Mouse (Mus musculus) heart, embryonic 11.5 days (tissue): ENCODE measurements around the gene Kdm2a. TPM values are rescaled to one million over a fixed set of nuclear protein-coding genes. Genes with fewer than 3 reads are reported as not detected.
A peak's percentile ranks its signal among the peaks of the same experiment; 100 is the strongest.

Source experiments
- ATAC-seq: fragments of 200-750 bp; cut with Nextera tagmentation; replicated peaks from 2 replicates; pipeline ENCODE4 v1.8.0; 2017; ENCODE audit warnings: moderate library complexity; ENCODE audit not compliant: insufficient number of reproducible peaks, low FRiP score, low TSS enrichment
- H3K27ac ChIP-seq: fragments of 300-500 bp; sonication (generic); 2 replicates; pipeline ENCODE4 v1.5.1; 2014; ENCODE audit warnings: mild to moderate bottlenecking, low read depth, low read length
- H3K27me3 ChIP-seq: fragments of 300-500 bp; sonication (generic); 2 replicates; pipeline ENCODE4 v1.6.1; 2014; ENCODE audit warnings: mild to moderate bottlenecking, low read length, mixed read lengths; ENCODE audit not compliant: control insufficient read depth, insufficient read depth
- H3K36me3 ChIP-seq: fragments of 300-500 bp; sonication (generic); 2 replicates; pipeline ENCODE4 v1.6.1; 2014; ENCODE audit warnings: mild to moderate bottlenecking, low read length, moderate library complexity, mixed read lengths; ENCODE audit not compliant: control insufficient read depth, insufficient read depth
- H3K4me1 ChIP-seq: fragments of 300-500 bp; sonication (generic); 2 replicates; pipeline ENCODE4 v1.6.1; 2014; ENCODE audit warnings: low read length; ENCODE audit not compliant: control insufficient read depth, insufficient read depth
- H3K4me2 ChIP-seq: fragments of 300-500 bp; sonication (generic); 2 replicates; pipeline ENCODE4 v1.6.1; 2014; ENCODE audit warnings: mild to moderate bottlenecking, moderate library complexity
- H3K4me3 ChIP-seq: fragments of 300-500 bp; sonication (generic); 2 replicates; pipeline ENCODE4 v1.5.1; 2014; ENCODE audit warnings: low read depth, low read length
- H3K9ac ChIP-seq: fragments of 300-500 bp; sonication (generic); 2 replicates; pipeline ENCODE4 v1.6.1; 2014; ENCODE audit warnings: mild to moderate bottlenecking, low read depth, low read length, moderate library complexity
- H3K9me3 ChIP-seq: fragments of 300-500 bp; sonication (generic); replicated peaks from 2 replicates; pipeline ENCODE4 v1.6.1; 2016; ENCODE audit warnings: low read length; ENCODE audit not compliant: control insufficient read depth
- WGBS: fragments of 180-500 bp; shearing (Covaris S2); extraction: QIAGEN DNeasy Blood & Tissue Kit; methylation state at CpG from one replicate; pipeline ENCODE4 v1.1.7; 2014; ENCODE audit not compliant: insufficient replicate concordance; 5-methylcytosine and 5-hydroxymethylcytosine counted together
- polyA plus RNA-seq: library from polyadenylated mRNA; unstranded; fragments of >200 nt; fragmentation: Nextera tagmentation; extraction: Ambion mirVana; gene quantifications from 2 replicates; pipeline ENCODE4 v1.2.1, GENCODE M21; 2014

The Kdm2a gene
- polyA plus RNA-seq, 1 experiment from 2014 or later, result 44.9 TPM

DNA sequence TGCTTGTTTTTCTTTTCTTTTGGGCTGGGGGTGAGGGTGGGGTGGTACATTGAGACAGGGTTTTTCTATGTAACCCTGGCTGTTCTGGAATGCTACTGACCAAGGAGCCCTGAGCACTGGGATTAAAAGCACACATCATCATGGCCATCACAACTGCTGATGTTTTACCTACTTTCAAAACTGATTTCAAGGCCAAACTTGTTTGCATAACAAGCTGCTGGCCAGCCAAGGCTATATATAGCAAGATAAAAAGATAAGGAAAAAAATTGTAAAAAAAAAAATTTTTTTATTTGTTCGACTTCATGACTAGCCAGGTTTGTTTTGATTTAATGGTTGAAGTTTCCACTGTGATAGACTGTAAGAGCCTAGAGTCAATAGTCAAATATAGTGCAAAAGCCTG lies 27.8 kb downstream of the Kdm2a start:
- H3K4me2 ChIP-seq, result no peak overlapping the region
- H3K4me3 ChIP-seq, result no peak overlapping the region
- WGBS, result 80% methylated on average over 1 of the region's 1 CpGs
- no peaks in the 10 kb centered on the region for H3K9me3 ChIP-seq
- ATAC-seq, result no peak
- H3K36me3 ChIP-seq, result peaks cover 2% of the 10 kb centered on the region; the same call in 1 of the 2 replicates
- H3K9ac ChIP-seq, result no peak overlapping the region
- H3K27me3 ChIP-seq, result no peaks in the 10 kb centered on the region
- H3K27ac ChIP-seq, result no peak overlapping the region
- H3K4me1 ChIP-seq, result no peaks in the 10 kb centered on the region

DNA sequence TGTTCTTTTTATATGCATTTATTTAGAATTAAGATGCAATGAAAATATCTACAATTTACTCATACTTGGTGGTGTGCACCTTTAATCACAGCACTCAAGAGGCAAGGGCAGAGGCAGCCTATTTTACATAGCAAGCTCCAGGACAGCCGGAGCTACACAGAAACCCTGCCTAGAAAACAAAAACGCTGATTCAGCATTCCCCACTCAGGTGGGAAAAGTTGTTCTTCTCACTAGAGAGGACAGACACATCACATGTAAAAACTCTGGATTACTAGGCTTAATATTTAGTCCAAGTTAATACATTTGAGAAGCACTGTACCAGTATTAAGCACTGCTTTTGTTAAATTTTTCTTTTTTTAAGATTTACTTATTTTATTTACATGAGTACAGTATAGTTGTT lies 48.6 kb downstream of the Kdm2a start:
- Histone ChIP-seq H3K27ac (no peak overlapping the region), H3K27me3 (no peaks in the 10 kb centered on the region), H3K4me3 (no peak overlapping the region), H3K9ac (no peak overlapping the region), H3K4me2 (no peak overlapping the region), H3K36me3 (peaks cover 24% of the 10 kb centered on the region), H3K4me1 (no peaks in the 10 kb centered on the region), H3K9me3 (no peaks in the 10 kb centered on the region)
- WGBS, result 84% methylated on average over 2 of the region's 2 CpGs
- ATAC-seq, result no peak

DNA sequence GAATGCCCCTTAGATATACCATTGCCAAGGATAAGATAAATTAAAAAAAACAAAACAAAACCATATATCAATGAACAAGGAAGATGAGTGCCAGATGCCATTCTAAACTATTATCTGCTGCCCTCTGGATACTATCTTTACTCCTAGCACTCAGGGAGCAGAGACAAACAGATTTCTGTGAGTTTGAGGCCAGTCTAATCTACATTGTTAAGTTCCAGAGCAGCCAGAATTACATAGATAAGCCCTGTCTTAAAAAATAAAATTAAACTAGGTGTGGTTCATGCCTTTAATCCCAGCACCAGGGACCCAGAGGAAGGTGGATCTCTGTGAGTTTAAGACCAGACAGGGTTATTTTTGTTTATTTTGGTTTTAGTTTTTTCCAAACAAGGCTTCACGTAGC lies 51.6 kb downstream of the Kdm2a start:
- 80% methylated on average over 1 of the region's 1 CpGs for WGBS
- Histone ChIP-seq H3K27ac (no peak overlapping the region), H3K4me3 (no peak overlapping the region), H3K9ac (no peak overlapping the region), H3K36me3 (peaks cover 31% of the 10 kb centered on the region), H3K4me1 (no peaks in the 10 kb centered on the region), H3K27me3 (no peaks in the 10 kb centered on the region), H3K4me2 (no peak overlapping the region), H3K9me3 (no peaks in the 10 kb centered on the region)
- ATAC-seq, result no peak

DNA sequence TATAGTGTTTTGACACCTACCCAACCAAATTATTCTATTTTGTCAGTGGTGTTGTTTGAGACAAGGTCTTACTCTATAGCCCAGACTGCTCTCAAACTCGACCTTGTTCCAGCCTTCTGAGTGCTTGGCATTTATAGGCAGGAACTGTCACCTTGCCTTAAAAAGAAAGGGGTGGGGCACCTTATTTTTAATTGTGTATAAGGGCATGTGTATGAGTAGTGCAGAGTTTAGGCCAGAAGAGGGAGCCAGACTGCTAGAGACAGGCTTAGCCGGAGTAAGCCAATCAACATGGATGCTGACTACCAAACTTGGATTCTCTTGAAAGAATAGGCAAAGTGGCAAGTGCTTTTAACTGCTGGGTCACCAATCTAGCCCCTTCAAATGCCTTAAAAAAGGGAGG lies 59.9 kb downstream of the Kdm2a start:
- no peak for ATAC-seq
- H3K4me2 ChIP-seq, result no peak overlapping the region
- no peak overlapping the region for H3K9ac ChIP-seq
- H3K9me3 ChIP-seq, result no peaks in the 10 kb centered on the region
- H3K27me3 ChIP-seq, result no peaks in the 10 kb centered on the region
- H3K4me3 ChIP-seq, result no peak overlapping the region
- peaks cover 17% of the 10 kb centered on the region for H3K36me3 ChIP-seq
- peaks cover 13% of the 10 kb centered on the region for H3K4me1 ChIP-seq
- H3K27ac ChIP-seq, result no peak overlapping the region
- WGBS, result 34% methylated on average over 2 of the region's 2 CpGs

GRCm38 (mm10) chr19:4333791-4334190 lies 64.3 kb downstream of the Kdm2a start:
- Histone ChIP-seq H3K9ac (peak overlapping the region; percentile 78), H3K9me3 (no peaks in the 10 kb centered on the region), H3K4me3 (peak overlapping the region; percentile 72), H3K27me3 (no peaks in the 10 kb centered on the region), H3K27ac (peak overlapping the region; percentile 96), H3K4me1 (peaks cover 24% of the 10 kb centered on the region), H3K36me3 (peaks cover 3% of the 10 kb centered on the region; the same call in 1 of the 2 replicates), H3K4me2 (peak overlapping the region; percentile 89)
- 0% methylated on average over 16 of the region's 16 CpGs for WGBS
- ATAC-seq, result peak; percentile 95

DNA sequence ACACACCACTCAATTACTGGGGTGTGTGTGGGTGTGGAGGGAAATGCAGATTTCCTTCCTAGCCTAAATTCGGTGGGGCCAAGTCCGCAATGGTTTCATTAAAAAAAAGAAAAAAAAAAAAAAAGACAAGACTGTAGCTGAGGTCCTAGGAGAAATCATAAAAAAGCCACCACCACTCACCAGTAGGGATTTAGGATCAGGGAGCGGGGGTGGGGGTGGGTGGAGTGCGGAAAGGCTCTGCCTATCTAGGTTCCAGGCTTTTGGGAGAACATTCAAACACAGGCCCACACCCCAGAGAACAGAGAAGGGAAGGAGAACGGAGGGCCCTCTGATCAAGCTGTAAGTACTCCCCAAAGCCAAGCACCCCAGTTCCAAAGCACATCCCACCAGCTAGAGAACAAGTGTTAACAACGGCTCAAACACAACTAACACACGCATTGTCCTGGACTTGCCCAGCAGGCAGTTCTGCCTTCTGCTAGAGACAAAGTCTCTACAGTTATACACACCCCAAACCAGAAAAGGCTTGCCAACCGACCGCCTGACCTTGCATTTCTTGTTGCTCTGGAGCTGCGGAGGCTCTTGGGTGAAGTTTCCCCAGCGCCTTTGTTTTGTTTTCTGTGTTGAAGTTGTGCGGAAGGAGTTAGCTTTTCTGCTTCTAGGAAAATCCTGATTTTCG lies 64.8 kb downstream of the Kdm2a start:
- H3K27ac ChIP-seq, result peak overlapping the region; percentile 96
- ATAC-seq, result no peak
- H3K4me2 ChIP-seq, result peak overlapping the region; percentile 89
- peaks cover 24% of the 10 kb centered on the region for H3K4me1 ChIP-seq
- peaks cover 3% of the 10 kb centered on the region; the same call in 1 of the 2 replicates for H3K36me3 ChIP-seq
- H3K9me3 ChIP-seq, result no peaks in the 10 kb centered on the region
- H3K4me3 ChIP-seq, result peak overlapping the region; percentile 72
- H3K27me3 ChIP-seq, result no peaks in the 10 kb centered on the region
- H3K9ac ChIP-seq, result peak overlapping the region; percentile 78
- under 1% methylated on average over 13 of the region's 13 CpGs for WGBS

- Histone ChIP-seq H3K27me3 (no peaks in the 10 kb centered on the region), H3K9me3 (no peaks in the 10 kb centered on the region), H3K9ac (peak overlapping the region; percentile 78), H3K27ac (peak overlapping the region; percentile 96), H3K4me1 (peaks cover 24% of the 10 kb centered on the region), H3K36me3 (peaks cover 8% of the 10 kb centered on the region), H3K4me2 (peak overlapping the region; percentile 89), H3K4me3 (peak overlapping the region; percentile 72)
- no peak for ATAC-seq
- WGBS, result 0% methylated on average over 4 of the region's 4 CpGs
Measured at GRCm38 (mm10) chr19:4332653-4333052, 65.4 kb downstream of the Kdm2a start.

DNA sequence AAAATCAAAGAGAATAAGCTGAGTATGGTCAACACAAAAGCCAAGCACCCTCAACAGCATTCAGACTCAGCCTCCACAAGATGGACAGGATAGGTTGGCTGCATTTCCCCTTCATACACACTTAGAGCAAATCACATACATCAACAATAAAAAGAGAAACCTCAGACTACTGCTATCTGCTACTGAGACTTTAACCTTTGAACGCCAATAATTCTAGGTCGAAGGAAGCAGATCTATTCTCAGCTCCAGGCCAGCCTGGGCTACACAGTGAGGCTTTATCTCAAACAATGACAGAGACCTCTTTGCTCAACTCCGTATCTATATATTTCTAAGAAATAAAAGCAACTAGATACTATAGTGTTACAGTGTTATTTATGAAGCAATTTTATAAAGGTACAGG lies 66.8 kb downstream of the Kdm2a start:
- ATAC-seq, result no peak
- Histone ChIP-seq H3K36me3 (peaks cover 12% of the 10 kb centered on the region), H3K27me3 (no peaks in the 10 kb centered on the region), H3K4me2 (no peak overlapping the region; the same call in 1 of the 2 replicates), H3K4me1 (peaks cover 24% of the 10 kb centered on the region), H3K4me3 (no peak overlapping the region), H3K27ac (no peak overlapping the region), H3K9me3 (no peaks in the 10 kb centered on the region), H3K9ac (no peak overlapping the region)
- WGBS, result 80% methylated on average over 3 of the region's 3 CpGs

DNA sequence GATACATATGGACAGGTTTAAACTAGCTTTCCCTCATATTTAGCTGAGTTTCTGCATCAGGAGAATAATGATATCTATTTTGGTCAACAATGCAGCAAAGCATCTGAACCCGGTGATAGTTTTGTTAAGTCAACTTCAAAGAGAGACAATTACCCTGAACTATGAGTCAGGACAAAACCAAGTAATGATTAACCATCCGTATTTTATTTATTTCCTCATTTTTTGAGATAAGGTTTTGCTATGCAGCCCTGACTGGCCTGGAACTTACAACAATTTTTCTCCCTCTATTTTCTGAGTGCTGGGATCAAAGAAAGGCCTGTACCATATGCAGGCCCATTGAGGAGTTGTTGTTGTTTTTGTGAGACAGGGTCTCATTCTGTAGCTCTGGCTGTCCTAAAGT lies 67.5 kb downstream of the Kdm2a start:
- Histone ChIP-seq H3K4me1 (peaks cover 24% of the 10 kb centered on the region), H3K9me3 (no peaks in the 10 kb centered on the region), H3K4me2 (no peak overlapping the region), H3K27ac (no peak overlapping the region), H3K27me3 (no peaks in the 10 kb centered on the region), H3K36me3 (peaks cover 17% of the 10 kb centered on the region), H3K4me3 (no peak overlapping the region), H3K9ac (no peak overlapping the region)
- ATAC-seq, result no peak
- WGBS, result 88% methylated on average over 2 of the region's 2 CpGs
